Mouse (Mus musculus) heart, embryonic 12.5 days (tissue): ENCODE measurements around the gene Pten. TPM values are rescaled to one million over a fixed set of nuclear protein-coding genes. Genes with fewer than 3 reads are reported as not detected.
A peak's percentile ranks its signal among the peaks of the same experiment; 100 is the strongest.
"Not testable (repeated sequence)": the region's sequence is repeated elsewhere in the genome, so short reads cannot be mapped to it uniquely, and the experiment has no call there.

ENCODE experiments used
- ATAC-seq: fragments of 200-750 bp; cut with Nextera tagmentation; 2 replicates; pipeline ENCODE4 v1.8.0; 2017; ENCODE audit warnings: moderate TSS enrichment, moderate library complexity; ENCODE audit not compliant: insufficient number of reproducible peaks, low FRiP score
- H3K27ac ChIP-seq: fragments of 300-500 bp; sonication (generic); 2 replicates; pipeline ENCODE4 v1.5.1; 2016; ENCODE audit warnings: mild to moderate bottlenecking, moderate library complexity; ENCODE audit not compliant: poor library complexity, severe bottlenecking
- H3K27me3 ChIP-seq: fragments of 300-500 bp; sonication (generic); replicated peaks from 2 replicates; pipeline ENCODE4 v1.6.1; 2016; ENCODE audit warnings: mild to moderate bottlenecking, moderate library complexity
- H3K36me3 ChIP-seq: fragments of 300-500 bp; sonication (generic); 2 replicates; pipeline ENCODE4 v1.6.1; 2016; ENCODE audit warnings: mild to moderate bottlenecking, moderate library complexity
- H3K4me1 ChIP-seq: fragments of 300-500 bp; sonication (generic); replicated peaks from 2 replicates; pipeline ENCODE4 v1.6.1; 2016; ENCODE audit warnings: mild to moderate bottlenecking
- H3K4me2 ChIP-seq: fragments of 300-500 bp; sonication (generic); 2 replicates; pipeline ENCODE4 v1.6.1; 2016; ENCODE audit warnings: mild to moderate bottlenecking, moderate library complexity
- H3K4me3 ChIP-seq: fragments of 300-500 bp; sonication (generic); 2 replicates; pipeline ENCODE4 v1.5.1; 2016; ENCODE audit warnings: mild to moderate bottlenecking
- H3K9ac ChIP-seq: fragments of 300-500 bp; sonication (generic); 2 replicates; pipeline ENCODE4 v1.6.1; 2016; ENCODE audit warnings: mild to moderate bottlenecking, moderate library complexity
- H3K9me3 ChIP-seq: fragments of 300-500 bp; sonication (generic); replicated peaks from 2 replicates; pipeline ENCODE4 v1.6.1; 2016; ENCODE audit warnings: mild to moderate bottlenecking, moderate library complexity
- WGBS: fragments of 180-500 bp; shearing (Covaris S2); methylation state at CpG from one replicate; pipeline ENCODE4 v1.1.7; 2016; 5-methylcytosine and 5-hydroxymethylcytosine counted together
- polyA plus RNA-seq: library from polyadenylated mRNA; unstranded; fragments of >200 nt; fragmentation: Nextera tagmentation; extraction: Ambion mirVana; gene quantifications from 2 replicates; pipeline ENCODE4 v1.2.1, GENCODE M21; 2016

Gene Pten
- polyA plus RNA-seq, 1 experiment from 2014 or later = 6.1 TPM

- H3K9me3 ChIP-seq = no peaks in the 10 kb centered on the region
- 82% methylated on average over 4 of the region's 4 CpGs for WGBS
Measured at GRCm38 (mm10) chr19:32818759-32819158, 61.5 kb downstream of the Pten start.

GRCm38 (mm10) chr19:32822959-32823358 lies 65.7 kb downstream of the Pten start:
- H3K27ac ChIP-seq, H3K27me3 ChIP-seq, H3K4me3 ChIP-seq, H3K4me1 ChIP-seq, H3K9ac ChIP-seq, H3K4me2 ChIP-seq, ATAC-seq, H3K9me3 ChIP-seq: not testable (repeated sequence)
- H3K36me3 ChIP-seq = peaks cover 11% of the 10 kb centered on the region
- WGBS = no CpG with 5 or more reads among the region's 7 CpGs

More at GRCm38 (mm10) chr19:32818759-32819158, 61.5 kb downstream of the Pten start:
- Histone ChIP-seq H3K27me3 (no peaks in the 10 kb centered on the region), H3K4me3 (no peak overlapping the region), H3K36me3 (peaks cover 18% of the 10 kb centered on the region), H3K27ac (no peak overlapping the region), H3K4me1 (no peaks in the 10 kb centered on the region), H3K9ac (no peak overlapping the region), H3K4me2 (no peak overlapping the region)
- no peak for ATAC-seq

GRCm38 (mm10) chr19:32826616-32827015 lies 69.3 kb downstream of the Pten start:
- no peak overlapping the region for H3K4me3 ChIP-seq
- no peaks in the 10 kb centered on the region for H3K36me3 ChIP-seq
- 64% methylated on average over 4 of the region's 4 CpGs for WGBS
- H3K4me1 ChIP-seq = no peaks in the 10 kb centered on the region
- H3K4me2 ChIP-seq = no peak overlapping the region
- no peaks in the 10 kb centered on the region for H3K9me3 ChIP-seq
- no peak overlapping the region for H3K27ac ChIP-seq
- no peak overlapping the region for H3K9ac ChIP-seq
- H3K27me3 ChIP-seq = no peaks in the 10 kb centered on the region
- no peak for ATAC-seq

- no peaks in the 10 kb centered on the region for H3K27me3 ChIP-seq
- no peak overlapping the region for H3K4me2 ChIP-seq
- no peak overlapping the region for H3K4me3 ChIP-seq
- no peaks in the 10 kb centered on the region for H3K36me3 ChIP-seq
- H3K9me3 ChIP-seq = no peaks in the 10 kb centered on the region
- H3K4me1 ChIP-seq = no peaks in the 10 kb centered on the region
- no peak overlapping the region for H3K27ac ChIP-seq
- H3K9ac ChIP-seq = no peak overlapping the region
- no peak for ATAC-seq
- 98% methylated on average over 2 of the region's 2 CpGs for WGBS
Measured at GRCm38 (mm10) chr19:32829871-32830270, 72.6 kb downstream of the Pten start.

GRCm38 (mm10) chr19:32831286-32831685 lies 74.0 kb downstream of the Pten start:
- Histone ChIP-seq H3K4me3 (no peak overlapping the region), H3K4me2 (no peak overlapping the region), H3K4me1 (no peaks in the 10 kb centered on the region), H3K36me3 (no peaks in the 10 kb centered on the region), H3K27ac (no peak overlapping the region), H3K9me3 (no peaks in the 10 kb centered on the region), H3K27me3 (no peaks in the 10 kb centered on the region), H3K9ac (no peak overlapping the region)
- 96% methylated on average over 4 of the region's 4 CpGs for WGBS
- no peak for ATAC-seq

GRCm38 (mm10) chr19:32840491-32840890 lies 83.2 kb downstream of the Pten start:
- Histone ChIP-seq H3K4me2 (no peak overlapping the region), H3K27ac (no peak overlapping the region), H3K36me3 (no peaks in the 10 kb centered on the region), H3K27me3 (no peaks in the 10 kb centered on the region), H3K9ac (no peak overlapping the region), H3K4me3 (no peak overlapping the region), H3K9me3 (peaks cover 3% of the 10 kb centered on the region), H3K4me1 (no peaks in the 10 kb centered on the region)
- ATAC-seq = no peak
- WGBS = 87% methylated on average over 6 of the region's 6 CpGs

- Histone ChIP-seq H3K27me3 (no peaks in the 10 kb centered on the region), H3K27ac (no peak overlapping the region), H3K36me3 (no peaks in the 10 kb centered on the region), H3K9ac (no peak overlapping the region), H3K4me2 (no peak overlapping the region), H3K4me3 (no peak overlapping the region), H3K9me3 (no peaks in the 10 kb centered on the region), H3K4me1 (no peaks in the 10 kb centered on the region)
- no peak for ATAC-seq
- 88% methylated on average over 5 of the region's 5 CpGs for WGBS
Measured at GRCm38 (mm10) chr19:32844486-32844885, 87.2 kb downstream of the Pten start.

GRCm38 (mm10) chr19:32848041-32848440 lies 90.7 kb downstream of the Pten start:
- 63% methylated on average over 3 of the region's 3 CpGs for WGBS
- Histone ChIP-seq H3K27me3 (no peaks in the 10 kb centered on the region), H3K4me1 (no peaks in the 10 kb centered on the region), H3K4me3 (no peak overlapping the region), H3K9me3 (no peaks in the 10 kb centered on the region), H3K36me3 (no peaks in the 10 kb centered on the region), H3K4me2 (no peak overlapping the region), H3K27ac (no peak overlapping the region), H3K9ac (no peak overlapping the region)
- ATAC-seq = no peak

GRCm38 (mm10) chr19:32852306-32852705 lies 95.0 kb downstream of the Pten start:
- no peaks in the 10 kb centered on the region for H3K9me3 ChIP-seq
- no peak overlapping the region for H3K4me2 ChIP-seq
- no peak overlapping the region for H3K4me3 ChIP-seq
- H3K9ac ChIP-seq = no peak overlapping the region
- ATAC-seq = no peak
- no peaks in the 10 kb centered on the region for H3K36me3 ChIP-seq
- 66% methylated on average over 3 of the region's 3 CpGs for WGBS
- H3K27me3 ChIP-seq = no peaks in the 10 kb centered on the region
- H3K4me1 ChIP-seq = no peaks in the 10 kb centered on the region
- no peak overlapping the region for H3K27ac ChIP-seq

GRCm38 (mm10) chr19:32861675-32862575 lies 104.6 kb downstream of the Pten start:
- no peak overlapping the region for H3K4me3 ChIP-seq
- H3K4me2 ChIP-seq = no peak overlapping the region
- H3K36me3 ChIP-seq = no peaks in the 10 kb centered on the region
- WGBS = 78% methylated on average over 12 of the region's 12 CpGs
- peaks cover 11% of the 10 kb centered on the region; the same call in 1 of the 2 replicates for H3K27me3 ChIP-seq
- no peak overlapping the region for H3K9ac ChIP-seq
- H3K9me3 ChIP-seq = no peaks in the 10 kb centered on the region
- H3K4me1 ChIP-seq = peaks cover 1% of the 10 kb centered on the region; the same call in 1 of the 2 replicates
- no peak overlapping the region for H3K27ac ChIP-seq
- ATAC-seq = no peak

- Histone ChIP-seq H3K36me3 (no peaks in the 10 kb centered on the region), H3K9ac (no peak overlapping the region), H3K9me3 (peaks cover 2% of the 10 kb centered on the region; the same call in 1 of the 2 replicates), H3K4me1 (peaks cover 10% of the 10 kb centered on the region; the same call in 1 of the 2 replicates), H3K27ac (no peak overlapping the region), H3K4me3 (peak overlapping the region; percentile 31), H3K4me2 (peak overlapping the region; percentile 66), H3K27me3 (peaks cover 11% of the 10 kb centered on the region; the same call in 1 of the 2 replicates)
- no peak for ATAC-seq
- WGBS = 14% methylated on average over 13 of the region's 13 CpGs
Measured at GRCm38 (mm10) chr19:32866765-32867164, 109.5 kb downstream of the Pten start.
